Mouse (Mus musculus) lung, adult 2 months (tissue): Measurements from ENCODE around the gene Smtnl1.

Experiments
- CTCF ChIP-seq: fragments of 200-500 bp; IDR thresholded peaks from 2 replicates; pipeline ENCODE4 v1.5.1; 2011; ENCODE audit warnings: mild to moderate bottlenecking, low read length, control low read depth; ENCODE audit not compliant: insufficient read depth
- POLR2A ChIP-seq: fragments of 200-500 bp; IDR thresholded peaks from 2 replicates; pipeline ENCODE4 v1.6.1; 2011; ENCODE audit warnings: low read depth, mild to moderate bottlenecking, control low read depth, low read length, borderline replicate concordance; ENCODE audit errors: extremely low read depth

GRCm38 (mm10) chr2:84841905-84842304 is 19.5 kb upstream of the Smtnl1 start:
- no peak for TF ChIP-seq CTCF
- no peak for TF ChIP-seq POLR2A
